Mouse (Mus musculus) forebrain, embryonic 10.5 days (tissue): ENCODE results near the gene Olfr1412. TPM values are rescaled to one million over a fixed set of nuclear protein-coding genes. Genes with fewer than 3 reads are reported as not detected.
A peak's percentile ranks its signal among the peaks of the same experiment; 100 is the strongest.

Experiments
- DNase-seq: peaks from one replicate; pipeline ENCODE4 v3.0.0-alpha.2; 2017; ENCODE audit warnings: low spot score; ENCODE audit errors: extremely low spot score
- H3K27ac ChIP-seq: fragments of 300-500 bp; sonication (generic); 2 replicates; pipeline ENCODE4 v1.5.1; 2016; ENCODE audit warnings: mild to moderate bottlenecking
- H3K27me3 ChIP-seq: fragments of 300-500 bp; sonication (generic); 2 replicates; pipeline ENCODE4 v1.6.1; 2016; ENCODE audit warnings: mild to moderate bottlenecking; ENCODE audit not compliant: poor library complexity, severe bottlenecking
- H3K36me3 ChIP-seq: fragments of 300-500 bp; sonication (generic); replicated peaks from 2 replicates; pipeline ENCODE4 v1.6.1; 2016; ENCODE audit warnings: mild to moderate bottlenecking, moderate library complexity
- H3K4me1 ChIP-seq: fragments of 300-500 bp; sonication (generic); 2 replicates; pipeline ENCODE4 v1.6.1; 2016
- H3K4me3 ChIP-seq: fragments of 300-500 bp; sonication (generic); 2 replicates; pipeline ENCODE4 v1.5.1; 2016; ENCODE audit warnings: mild to moderate bottlenecking, moderate library complexity
- H3K9me3 ChIP-seq: fragments of 300-500 bp; sonication (generic); 2 replicates; pipeline ENCODE4 v1.6.1; 2016; ENCODE audit warnings: mild to moderate bottlenecking, moderate library complexity
- WGBS: fragments of 180-500 bp; shearing (Covaris S2); methylation state at CpG from one replicate; pipeline ENCODE4 v1.1.7; 2016; 5-methylcytosine and 5-hydroxymethylcytosine counted together
- polyA plus RNA-seq: library from polyadenylated mRNA; unstranded; fragments of >200 nt; fragmentation: Nextera tagmentation; extraction: Ambion mirVana; gene quantifications from 2 replicates; pipeline ENCODE4 v1.2.1, GENCODE M21; 2016

Olfr1412 gene
- polyA plus RNA-seq, 1 experiment from 2014 or later = not detected

DNA sequence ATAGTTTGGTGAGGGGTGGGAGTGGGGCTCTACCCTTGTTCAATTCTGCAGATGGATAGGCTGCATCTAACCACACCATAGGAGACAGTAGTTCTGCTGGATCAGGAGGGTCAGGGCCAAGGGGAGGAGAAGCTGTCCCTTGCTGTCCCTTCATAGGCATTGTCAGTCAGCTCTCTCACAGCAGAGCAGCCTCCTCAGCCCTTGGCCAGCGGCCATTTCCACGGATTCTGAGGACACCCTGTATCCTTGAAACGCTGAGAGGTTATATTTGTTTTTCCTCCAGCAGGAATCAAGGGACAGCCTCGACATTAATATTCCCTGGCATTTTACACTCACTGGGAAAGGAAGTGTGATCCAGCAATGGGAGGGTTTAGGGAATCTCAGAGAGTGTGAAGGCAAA lies 32.8 kb downstream of the Olfr1412 start:
- Histone ChIP-seq H3K4me1 (no peaks in the 10 kb centered on the region), H3K36me3 (no peaks in the 10 kb centered on the region), H3K27ac (no peak overlapping the region), H3K9me3 (no peaks in the 10 kb centered on the region), H3K4me3 (no peak overlapping the region), H3K27me3 (no peaks in the 10 kb centered on the region)
- 82% methylated on average over 4 of the region's 4 CpGs for WGBS
- no peak for DNase-seq

DNA sequence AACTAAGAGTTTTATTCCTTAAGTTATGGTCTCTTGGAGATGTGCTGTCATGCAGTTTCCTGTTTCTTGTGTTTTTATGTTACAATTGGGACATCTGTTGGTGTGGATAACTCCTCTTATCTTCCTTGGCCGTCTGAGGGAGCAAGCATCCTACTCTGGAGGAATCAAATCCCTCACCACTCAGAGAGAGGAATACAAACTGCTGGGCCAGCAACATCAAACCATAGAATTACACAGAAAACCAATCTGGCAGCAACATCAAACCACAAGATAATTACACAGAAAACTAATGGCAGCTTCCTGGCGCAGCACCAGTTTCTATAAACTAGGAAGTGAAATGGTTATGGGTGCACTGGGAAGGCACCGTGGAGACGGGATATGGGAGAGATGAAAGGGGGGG lies 42.6 kb downstream of the Olfr1412 start:
- no peaks in the 10 kb centered on the region for H3K36me3 ChIP-seq
- DNase-seq = no peak
- no peaks in the 10 kb centered on the region for H3K27me3 ChIP-seq
- no peaks in the 10 kb centered on the region for H3K9me3 ChIP-seq
- H3K4me1 ChIP-seq = peaks cover 3% of the 10 kb centered on the region; the same call in 1 of the 2 replicates
- WGBS = 81% methylated on average over 4 of the region's 4 CpGs
- no peak overlapping the region for H3K4me3 ChIP-seq
- H3K27ac ChIP-seq = no peak overlapping the region

DNA sequence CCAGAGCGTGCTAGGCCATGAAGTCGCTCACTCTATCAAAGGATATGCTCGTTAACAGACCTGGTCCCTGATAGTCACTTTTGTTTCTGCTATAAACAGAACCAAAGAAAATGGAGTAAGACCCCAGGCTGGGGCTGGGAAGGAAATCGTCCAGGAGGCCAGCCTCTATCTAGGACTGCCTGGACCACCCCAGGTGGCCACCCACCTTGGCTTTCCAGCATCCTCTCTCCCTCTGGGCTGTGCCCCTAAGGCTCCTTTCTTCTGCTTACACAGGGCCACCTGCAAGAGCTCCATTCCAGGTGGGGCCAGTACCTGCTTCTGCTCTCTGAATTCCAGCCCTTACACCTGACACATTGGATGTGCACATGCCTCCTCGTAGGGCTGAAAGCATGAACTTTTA lies 46.6 kb downstream of the Olfr1412 start:
- no peak overlapping the region for H3K4me3 ChIP-seq
- peaks cover 12% of the 10 kb centered on the region for H3K4me1 ChIP-seq
- no peaks in the 10 kb centered on the region for H3K9me3 ChIP-seq
- no peak overlapping the region for H3K27ac ChIP-seq
- peaks cover 23% of the 10 kb centered on the region for H3K36me3 ChIP-seq
- no peaks in the 10 kb centered on the region for H3K27me3 ChIP-seq
- no peak for DNase-seq
- WGBS = 68% methylated on average over 5 of the region's 5 CpGs

DNA sequence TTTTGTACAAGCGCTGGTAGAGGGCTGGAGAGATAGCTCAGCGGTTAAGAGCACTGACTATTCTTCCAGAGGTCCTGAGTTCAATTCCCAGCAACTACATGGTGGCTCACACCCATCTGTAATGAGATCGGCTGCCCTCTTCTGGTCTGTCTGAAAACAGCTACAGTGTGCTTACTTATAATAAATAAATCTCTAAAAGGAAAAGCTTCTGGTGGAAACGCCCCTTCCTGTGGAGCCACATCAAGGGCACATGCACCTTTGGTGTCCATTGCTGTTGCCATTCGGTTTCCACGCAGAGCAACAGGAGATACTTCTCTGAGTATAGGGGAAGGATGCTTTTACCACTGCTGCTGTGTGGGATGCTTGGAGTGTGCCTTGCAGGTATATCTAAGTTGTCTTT lies 47.4 kb downstream of the Olfr1412 start:
- 70% methylated on average over 6 of the region's 6 CpGs for WGBS
- Histone ChIP-seq H3K36me3 (peaks cover 31% of the 10 kb centered on the region), H3K4me1 (peaks cover 12% of the 10 kb centered on the region), H3K4me3 (no peak overlapping the region), H3K27ac (no peak overlapping the region), H3K9me3 (no peaks in the 10 kb centered on the region), H3K27me3 (no peaks in the 10 kb centered on the region)
- no peak for DNase-seq

DNA sequence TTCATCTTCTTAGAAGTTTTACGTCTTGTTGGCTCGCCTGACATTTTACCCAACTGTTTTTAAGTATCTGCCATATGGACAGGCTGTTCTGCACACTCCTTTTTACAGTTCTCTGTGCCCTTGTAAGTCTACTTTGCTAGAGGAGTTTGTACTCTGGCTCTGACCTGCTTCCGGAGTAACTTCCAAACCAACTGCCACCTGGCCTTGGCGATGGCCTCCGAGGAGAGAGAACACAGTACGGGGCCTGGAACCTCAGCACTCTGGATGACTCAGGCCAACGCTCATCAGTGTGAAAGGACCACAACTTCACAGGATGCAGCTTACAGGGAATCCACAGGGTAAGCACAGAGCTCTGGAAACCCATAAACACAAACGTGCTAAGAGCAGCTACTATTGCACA lies 48.1 kb downstream of the Olfr1412 start:
- no peak overlapping the region for H3K27ac ChIP-seq
- H3K27me3 ChIP-seq = no peaks in the 10 kb centered on the region
- no peak for DNase-seq
- H3K4me3 ChIP-seq = no peak overlapping the region
- H3K36me3 ChIP-seq = peaks cover 39% of the 10 kb centered on the region
- H3K4me1 ChIP-seq = peaks cover 12% of the 10 kb centered on the region
- WGBS = 90% methylated on average over 8 of the region's 8 CpGs
- H3K9me3 ChIP-seq = no peaks in the 10 kb centered on the region

DNA sequence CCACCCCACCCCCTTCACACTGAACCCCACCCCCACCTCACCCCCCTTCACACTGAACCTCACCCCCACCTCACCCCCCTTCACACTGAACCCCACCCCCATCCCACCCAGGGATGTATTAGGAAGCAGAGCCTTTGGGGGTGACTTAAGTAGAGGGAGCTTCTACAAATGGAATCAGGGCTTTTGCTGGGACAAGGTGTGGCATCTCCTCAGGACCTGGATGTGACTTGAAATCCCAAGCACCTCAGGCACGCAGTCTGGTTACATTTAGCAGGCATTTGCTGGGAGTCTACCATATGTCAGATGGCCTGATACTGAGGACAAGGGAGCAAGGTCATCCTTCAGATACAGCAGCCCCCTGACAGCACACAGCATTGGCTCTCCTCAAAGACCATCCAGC lies 49.0 kb downstream of the Olfr1412 start:
- 70% methylated on average over 1 of the region's 1 CpGs for WGBS
- Histone ChIP-seq H3K27me3 (no peaks in the 10 kb centered on the region), H3K36me3 (peaks cover 46% of the 10 kb centered on the region), H3K27ac (peak overlapping the region; percentile 33; the same call in 1 of the 2 replicates), H3K4me3 (no peak overlapping the region), H3K9me3 (no peaks in the 10 kb centered on the region), H3K4me1 (peaks cover 12% of the 10 kb centered on the region)
- no peak for DNase-seq

DNA sequence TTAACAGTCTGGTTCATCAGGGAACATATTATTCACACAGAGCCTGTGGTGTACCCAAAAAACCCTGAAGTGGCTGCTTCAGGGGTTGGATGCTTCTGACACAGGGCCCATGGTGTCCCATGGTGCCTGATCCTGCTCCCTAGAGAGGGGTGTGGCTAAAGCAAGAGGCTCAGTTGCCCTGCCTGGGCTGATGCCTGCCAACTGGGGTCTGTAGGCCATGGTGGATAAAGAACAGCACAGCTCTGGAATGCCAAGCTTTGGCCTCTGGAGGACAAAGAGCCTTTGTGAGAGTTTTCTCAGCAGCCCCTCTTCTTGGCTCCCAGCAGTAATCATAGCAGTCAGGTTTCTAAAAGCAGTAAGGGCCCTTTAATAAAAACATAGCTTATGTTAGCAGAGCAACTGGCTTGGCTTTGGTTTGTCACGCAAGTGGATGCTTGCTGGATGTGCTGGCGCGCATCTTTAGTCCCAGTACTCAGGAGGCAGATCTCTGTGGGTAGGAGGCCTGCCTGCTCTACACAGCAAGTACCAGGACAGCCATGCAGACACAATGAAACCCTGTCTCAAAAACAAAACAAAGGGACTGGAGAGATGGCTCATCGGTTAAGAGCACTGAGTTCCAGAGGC lies 49.5 kb downstream of the Olfr1412 start:
- 69% methylated on average over 4 of the region's 4 CpGs for WGBS
- Histone ChIP-seq H3K27me3 (no peaks in the 10 kb centered on the region), H3K4me3 (no peak overlapping the region), H3K36me3 (peaks cover 46% of the 10 kb centered on the region), H3K4me1 (peaks cover 15% of the 10 kb centered on the region), H3K27ac (peak overlapping the region; percentile 33), H3K9me3 (no peaks in the 10 kb centered on the region)
- no peak for DNase-seq

DNA sequence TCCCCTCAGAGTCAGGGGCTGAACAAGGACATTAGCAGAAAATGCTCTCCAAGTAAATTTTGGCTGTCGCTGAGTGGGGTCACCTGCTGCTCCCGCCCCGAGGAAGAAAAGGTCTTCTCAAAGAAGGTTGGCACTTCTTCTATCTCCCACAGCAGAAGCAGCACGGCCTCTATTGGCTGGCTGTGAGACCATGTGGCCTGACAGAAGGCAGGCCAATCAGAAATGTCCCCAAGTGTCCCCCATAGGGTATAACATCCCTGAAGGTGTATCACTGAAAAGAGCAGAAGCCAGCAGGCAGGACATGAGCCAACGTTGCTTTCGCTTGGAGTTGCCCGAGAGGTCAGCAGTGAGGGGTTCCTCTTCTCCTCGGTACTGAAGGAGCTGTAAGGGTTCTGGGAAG lies 50.4 kb downstream of the Olfr1412 start:
- H3K27ac ChIP-seq = no peak overlapping the region
- DNase-seq = no peak
- H3K4me1 ChIP-seq = peaks cover 24% of the 10 kb centered on the region
- no peaks in the 10 kb centered on the region for H3K27me3 ChIP-seq
- WGBS = 87% methylated on average over 8 of the region's 8 CpGs
- no peaks in the 10 kb centered on the region for H3K9me3 ChIP-seq
- H3K36me3 ChIP-seq = peaks cover 46% of the 10 kb centered on the region
- no peak overlapping the region for H3K4me3 ChIP-seq

DNA sequence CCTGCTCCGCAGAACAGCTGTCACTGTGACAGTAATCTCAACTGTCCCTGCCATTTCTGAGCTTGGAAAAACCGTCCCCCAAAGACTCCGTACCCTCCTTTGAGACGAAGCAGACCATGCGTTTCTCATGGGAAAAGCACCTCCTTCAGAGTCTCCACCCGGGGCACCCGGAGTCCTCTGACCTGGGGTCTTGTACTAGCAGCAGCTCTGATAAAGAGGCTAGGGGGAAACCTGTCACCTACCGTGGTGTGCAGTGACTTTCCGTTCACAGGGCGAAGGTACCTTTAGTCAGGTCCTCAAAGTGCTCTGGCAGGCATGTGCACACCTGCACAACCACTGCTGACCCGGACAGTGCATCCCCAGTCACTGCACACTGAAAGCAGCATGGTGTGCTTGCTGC lies 51.1 kb downstream of the Olfr1412 start:
- Histone ChIP-seq H3K27ac (no peak overlapping the region), H3K4me1 (peaks cover 27% of the 10 kb centered on the region), H3K27me3 (no peaks in the 10 kb centered on the region), H3K4me3 (no peak overlapping the region), H3K36me3 (peaks cover 46% of the 10 kb centered on the region), H3K9me3 (no peaks in the 10 kb centered on the region)
- no peak for DNase-seq
- 94% methylated on average over 11 of the region's 11 CpGs for WGBS

DNA sequence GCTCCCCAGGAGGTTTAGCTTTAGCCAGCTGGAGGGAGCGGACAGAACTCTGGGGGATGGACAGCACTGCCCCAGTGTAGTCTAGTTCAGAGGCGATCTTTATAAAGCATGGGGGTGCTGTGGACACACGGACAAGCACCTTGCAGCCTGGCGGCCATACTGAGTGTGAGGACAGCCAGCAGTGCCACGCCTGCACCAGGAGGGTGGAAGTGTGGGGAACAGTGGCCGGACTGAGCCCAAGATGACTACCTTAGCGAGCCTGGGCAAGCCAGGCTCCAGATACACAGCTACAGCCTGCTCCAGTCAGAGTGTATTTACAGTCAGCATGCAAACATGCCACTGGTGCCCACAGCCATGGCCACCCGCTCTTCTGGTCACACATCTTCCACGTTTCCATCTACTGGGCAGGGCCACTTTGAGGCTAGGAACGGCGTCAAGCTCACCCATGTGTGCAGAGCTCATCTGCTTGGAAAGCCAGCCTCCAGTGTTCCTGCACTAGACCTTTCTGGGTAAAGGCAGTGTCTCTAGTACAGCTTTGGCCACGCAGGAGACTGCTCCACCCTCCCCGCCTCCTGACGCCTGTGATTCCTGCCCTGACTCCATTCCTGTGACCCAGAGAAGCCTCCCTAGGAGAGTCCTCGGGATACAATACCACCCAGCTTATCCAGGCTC lies 52.1 kb downstream of the Olfr1412 start:
- Histone ChIP-seq H3K4me3 (no peak overlapping the region), H3K27ac (no peak overlapping the region), H3K36me3 (peaks cover 46% of the 10 kb centered on the region), H3K9me3 (no peaks in the 10 kb centered on the region), H3K4me1 (peaks cover 32% of the 10 kb centered on the region), H3K27me3 (no peaks in the 10 kb centered on the region)
- DNase-seq = no peak
- WGBS = 95% methylated on average over 15 of the region's 15 CpGs

DNA sequence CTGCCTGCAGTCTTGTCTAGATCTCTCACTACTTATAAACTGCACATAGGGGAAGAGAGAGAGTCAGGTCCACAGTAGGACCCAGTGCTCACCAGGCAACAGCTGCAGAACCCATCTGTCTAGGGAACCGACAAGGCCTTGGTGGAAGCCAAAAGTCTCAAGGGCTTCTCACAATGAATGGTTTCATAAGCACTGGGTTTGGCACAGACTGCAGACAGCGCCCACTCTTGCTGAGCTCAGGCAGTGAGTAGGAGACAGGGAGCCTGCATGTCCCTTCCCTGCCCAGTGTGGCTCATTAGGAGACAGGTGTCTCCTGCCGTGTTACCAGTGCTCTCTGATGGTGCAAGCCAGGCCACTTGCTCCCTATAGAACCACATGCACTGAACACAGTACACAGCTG lies 52.6 kb downstream of the Olfr1412 start:
- Histone ChIP-seq H3K36me3 (peaks cover 46% of the 10 kb centered on the region), H3K9me3 (no peaks in the 10 kb centered on the region), H3K4me1 (peaks cover 36% of the 10 kb centered on the region), H3K4me3 (no peak overlapping the region), H3K27ac (no peak overlapping the region), H3K27me3 (no peaks in the 10 kb centered on the region)
- no peak for DNase-seq
- WGBS = 96% methylated on average over 3 of the region's 3 CpGs

DNA sequence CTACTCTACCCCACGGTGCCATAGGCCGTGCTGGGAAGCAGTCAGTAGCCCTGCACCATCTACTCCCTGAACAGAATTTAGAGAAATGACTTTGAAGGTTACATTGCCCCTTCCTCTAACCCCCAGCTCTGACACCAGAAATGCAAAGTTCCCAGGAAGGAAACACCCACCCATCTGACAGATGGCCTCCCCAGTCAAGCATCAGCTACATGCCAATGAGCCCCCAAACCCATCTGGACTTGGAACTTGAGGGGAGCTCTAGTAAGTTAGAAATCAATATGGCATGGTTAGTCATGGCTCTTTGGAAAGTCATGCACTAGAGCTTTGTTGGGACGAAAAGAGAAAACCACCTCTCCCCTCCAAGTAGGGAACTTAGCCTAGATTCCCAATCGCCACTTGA lies 53.2 kb downstream of the Olfr1412 start:
- no peak overlapping the region for H3K27ac ChIP-seq
- no peak overlapping the region for H3K4me3 ChIP-seq
- DNase-seq = no peak
- H3K4me1 ChIP-seq = peaks cover 36% of the 10 kb centered on the region
- peaks cover 46% of the 10 kb centered on the region for H3K36me3 ChIP-seq
- 93% methylated on average over 4 of the region's 4 CpGs for WGBS
- H3K27me3 ChIP-seq = no peaks in the 10 kb centered on the region
- H3K9me3 ChIP-seq = no peaks in the 10 kb centered on the region

DNA sequence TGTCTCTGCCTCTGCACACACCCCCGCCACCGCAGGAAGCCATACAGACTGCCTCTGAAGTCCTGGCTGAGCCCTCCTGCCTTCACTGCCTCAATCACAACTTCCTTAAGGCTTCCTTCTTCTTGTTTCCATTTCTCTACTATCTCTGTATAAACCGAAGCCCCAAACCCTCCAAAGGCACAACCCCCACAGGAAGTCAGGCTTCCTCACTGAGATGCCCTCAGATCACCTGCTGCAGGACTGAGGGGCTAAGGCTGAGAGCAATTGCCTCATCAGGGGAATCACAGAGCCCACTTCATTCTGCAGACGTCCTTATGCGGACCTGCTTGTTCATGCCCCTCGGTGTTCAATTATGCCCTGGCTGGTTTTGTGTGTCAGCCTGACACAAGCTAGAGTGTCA lies 54.8 kb downstream of the Olfr1412 start:
- 89% methylated on average over 6 of the region's 6 CpGs for WGBS
- Histone ChIP-seq H3K9me3 (no peaks in the 10 kb centered on the region), H3K27ac (no peak overlapping the region), H3K36me3 (peaks cover 41% of the 10 kb centered on the region), H3K4me1 (peaks cover 27% of the 10 kb centered on the region), H3K4me3 (peak overlapping the region; percentile 96), H3K27me3 (0 out of 2 replicates have a peak, but pooled peaks cover 1% of the 10 kb centered on the region)
- no peak for DNase-seq
